Mouse (Mus musculus) MEL (cell line): ENCODE data around the gene Fnbp1.

Experiments used
- BHLHE40 ChIP-seq: IDR thresholded peaks from 2 replicates; pipeline ENCODE4 v1.6.1; 2012; ENCODE audit warnings: low read depth, mild to moderate bottlenecking, inconsistent platforms, low read length, improper control_type of control experiment, borderline replicate concordance
- CTCF ChIP-seq, 3 experiments: IDR thresholded peaks in 2 of 3; conservative IDR thresholded peaks in 1 of 3; 2 replicates each; pipeline ENCODE4 v1.5.1; 2011 to 2012; ENCODE audit warnings: low read length in 3 of 3, low read depth in 2 of 3, mild to moderate bottlenecking in 2 of 3, improper control_type of control experiment in 1 of 3, inconsistent platforms in 1 of 3, mixed read lengths in 1 of 3, moderate library complexity in 1 of 3; ENCODE audit not compliant: control insufficient read depth in 1 of 3, insufficient read depth in 1 of 3, poor library complexity in 1 of 3, severe bottlenecking in 1 of 3
- ELF1 ChIP-seq: IDR thresholded peaks from 2 replicates; pipeline ENCODE4 v1.6.1; 2014; ENCODE audit warnings: low read depth, mild to moderate bottlenecking, inconsistent platforms, low read length, improper control_type of control experiment, moderate library complexity
- EP300 ChIP-seq, 2 experiments: IDR thresholded peaks; 2 replicates each; pipeline ENCODE4 v1.6.1; 2011; ENCODE audit warnings: improper control_type of control experiment in 2 of 2, low read length in 2 of 2, low read depth in 1 of 2, mild to moderate bottlenecking in 1 of 2
- GATA1 ChIP-seq: IDR thresholded peaks from 2 replicates; pipeline ENCODE4 v1.6.1; 2011; ENCODE audit warnings: low read depth, low read length, improper control_type of control experiment
- MAFK ChIP-seq: IDR thresholded peaks from 2 replicates; pipeline ENCODE4 v1.6.1; 2011; ENCODE audit warnings: low read depth, mild to moderate bottlenecking, low read length, improper control_type of control experiment, borderline replicate concordance
- POLR2A ChIP-seq, 2 experiments: IDR thresholded peaks; 2 replicates each; pipeline ENCODE4 v1.6.1; 2011 to 2012; ENCODE audit warnings: low read length in 2 of 2, mild to moderate bottlenecking in 2 of 2, control low read depth in 1 of 2, improper control_type of control experiment in 1 of 2, low read depth in 1 of 2, moderate library complexity in 1 of 2; ENCODE audit not compliant: control insufficient read depth in 1 of 2, insufficient read depth in 1 of 2, poor library complexity in 1 of 2
- POLR2AphosphoS2 ChIP-seq: IDR thresholded peaks from 2 replicates; pipeline ENCODE4 v1.6.1; 2011; ENCODE audit warnings: low read length, improper control_type of control experiment
- POLR2AphosphoS5 ChIP-seq: IDR thresholded peaks from 2 replicates; pipeline ENCODE4 v1.6.1; 2012; ENCODE audit warnings: low read depth, borderline replicate concordance, mild to moderate bottlenecking, inconsistent platforms, low read length, moderate library complexity, mixed read lengths
- RAD21 ChIP-seq: IDR thresholded peaks from 2 replicates; pipeline ENCODE4 v1.6.1; 2011; ENCODE audit warnings: mild to moderate bottlenecking, low read depth, low read length, improper control_type of control experiment
- SIN3A ChIP-seq: IDR thresholded peaks from 2 replicates; pipeline ENCODE4 v1.6.1; 2012; ENCODE audit warnings: low read length, improper control_type of control experiment, inconsistent platforms
- TCF12 ChIP-seq: IDR thresholded peaks from 2 replicates; pipeline ENCODE4 v1.6.1; 2014; ENCODE audit warnings: low read depth, mild to moderate bottlenecking, inconsistent platforms, low read length, improper control_type of control experiment, moderate library complexity
- USF1 ChIP-seq: IDR thresholded peaks from 2 replicates; pipeline ENCODE4 v1.6.1; 2014; ENCODE audit warnings: low read depth, mild to moderate bottlenecking, inconsistent platforms, low read length, improper control_type of control experiment, moderate library complexity
- USF2 ChIP-seq, 2 experiments: IDR thresholded peaks; 2 replicates each; pipeline ENCODE4 v1.6.1; 2011 to 2012; ENCODE audit warnings: improper control_type of control experiment in 2 of 2, low read length in 2 of 2, borderline replicate concordance in 1 of 2, inconsistent platforms in 1 of 2, low read depth in 1 of 2, mild to moderate bottlenecking in 1 of 2; ENCODE audit not compliant: insufficient read depth in 1 of 2

- TF ChIP-seq EP300 (IDR thresholded peaks at IDR 0.05; ENCODE audit: low read depth in 1 of 2, low read length in 2 of 2) (no peak), POLR2AphosphoS5 (no peak), CTCF (IDR thresholded peaks at IDR 0.05 in 2 of 3, conservative IDR thresholded peaks at IDR 0.05 in 1 of 3; ENCODE audit: control insufficient read depth in 1 of 3, insufficient read depth in 1 of 3, low read depth in 2 of 3, low read length in 3 of 3, poor library complexity in 1 of 3, severe bottlenecking in 1 of 3) (no peak), RAD21 (no peak), TCF12 (no peak), USF1 (no peak), MAFK (no peak), BHLHE40 (no peak), SIN3A (no peak), POLR2AphosphoS2 (no peak), GATA1 (no peak), USF2 (IDR thresholded peaks at IDR 0.05; ENCODE audit: borderline replicate concordance in 1 of 2, insufficient read depth in 1 of 2, low read depth in 1 of 2, low read length in 2 of 2) (no peak), POLR2A (IDR thresholded peaks at IDR 0.05; ENCODE audit: control insufficient read depth in 1 of 2, insufficient read depth in 1 of 2, low read depth in 1 of 2, low read length in 2 of 2, poor library complexity in 1 of 2) (no peak), ELF1 (no peak)
These were observed 74.7 kb downstream of the Fnbp1 start for GRCm38 (mm10) chr2:31067059-31067595.
